Mouse (Mus musculus) midbrain, postnatal 0 days (tissue): Measurements from ENCODE around the gene Arid4a. TPM values are rescaled to one million over a fixed set of nuclear protein-coding genes. Genes with fewer than 3 reads are reported as not detected.

Experiments used
- ATAC-seq: fragments of 200-750 bp; cut with Nextera tagmentation; 2 replicates; pipeline ENCODE4 v1.8.0; 2017; ENCODE audit warnings: moderate number of reproducible peaks, mild to moderate bottlenecking, moderate TSS enrichment, moderate library complexity; ENCODE audit not compliant: low FRiP score
- DNase-seq: peaks from one replicate; pipeline ENCODE4 v3.0.0-alpha.2; 2015; ENCODE audit warnings: low spot score
- H3K27ac ChIP-seq: fragments of 300-500 bp; sonication (generic); 2 replicates; pipeline ENCODE4 v1.5.1; 2014; ENCODE audit warnings: low read depth, mild to moderate bottlenecking, low read length, mixed read lengths
- H3K27me3 ChIP-seq: fragments of 300-500 bp; sonication (generic); 2 replicates; pipeline ENCODE4 v1.6.1; 2014; ENCODE audit warnings: low read length, control low read depth, mixed read lengths; ENCODE audit not compliant: insufficient read depth
- H3K36me3 ChIP-seq: fragments of 300-500 bp; sonication (generic); 2 replicates; pipeline ENCODE4 v1.6.1; 2014; ENCODE audit warnings: low read length, control low read depth, mixed read lengths; ENCODE audit not compliant: insufficient read depth
- H3K4me1 ChIP-seq: fragments of 300-500 bp; sonication (generic); 2 replicates; pipeline ENCODE4 v1.6.1; 2014; ENCODE audit warnings: mild to moderate bottlenecking, control low read depth, antibody characterized with exemption, low read length, mixed read lengths; ENCODE audit not compliant: insufficient read depth
- H3K4me2 ChIP-seq: fragments of 300-500 bp; sonication (generic); 2 replicates; pipeline ENCODE4 v1.6.1; 2014; ENCODE audit warnings: low read depth, mild to moderate bottlenecking, low read length, mixed read lengths; ENCODE audit not compliant: poor library complexity, severe bottlenecking
- H3K4me3 ChIP-seq: fragments of 300-500 bp; sonication (generic); 2 replicates; pipeline ENCODE4 v1.5.1; 2014; ENCODE audit warnings: low read depth, mild to moderate bottlenecking, low read length, moderate library complexity
- H3K9ac ChIP-seq: fragments of 300-500 bp; sonication (generic); replicated peaks from 2 replicates; pipeline ENCODE4 v1.6.1; 2014; ENCODE audit warnings: mild to moderate bottlenecking, low read length, moderate library complexity, mixed read lengths; ENCODE audit not compliant: poor library complexity, severe bottlenecking
- H3K9me3 ChIP-seq: fragments of 300-500 bp; sonication (generic); 2 replicates; pipeline ENCODE4 v1.6.1; 2016; ENCODE audit warnings: low read length, control low read depth
- CTCF ChIP-seq: IDR thresholded peaks from 2 replicates; pipeline ENCODE4 v1.5.1; 2016; ENCODE audit warnings: antibody characterized with exemption, mild to moderate bottlenecking
- WGBS: fragments of 180-500 bp; shearing (Covaris S2); extraction: QIAGEN DNeasy Blood & Tissue Kit; methylation state at CpG from one replicate; pipeline ENCODE4 v1.1.7; 2014; 5-methylcytosine and 5-hydroxymethylcytosine counted together
- polyA plus RNA-seq: library from polyadenylated mRNA; unstranded; fragments of >200 nt; fragmentation: Nextera tagmentation; extraction: Ambion mirVana; gene quantifications from 2 replicates; pipeline ENCODE4 v1.2.1, GENCODE M21; 2015
- total RNA-seq: library from RNA; depleted of rRNA; stranded (reverse); fragments of >200 nt; gene quantifications from 2 replicates; pipeline ENCODE4 v1.2.3, GENCODE M21; 2014

The Arid4a gene
- total and polyA plus RNA-seq, 2 experiments from 2014 or later: 11.0 to 43.4 TPM

GRCm38 (mm10) chr12:71135581-71135980 is 119.8 kb downstream of the Arid4a start:
- 38% methylated on average over 5 of the region's 5 CpGs for WGBS
- H3K4me3 ChIP-seq: peak overlapping the region; percentile 99
- no peak overlapping the region for H3K9ac ChIP-seq
- H3K9me3 ChIP-seq: no peaks in the 10 kb centered on the region
- H3K36me3 ChIP-seq: peaks cover 18% of the 10 kb centered on the region; the same call in 1 of the 2 replicates
- ATAC-seq (no peak), DNase-seq (no peak)
- no peak for TF ChIP-seq CTCF
- H3K27ac ChIP-seq: no peak overlapping the region
- peaks cover 12% of the 10 kb centered on the region for H3K4me1 ChIP-seq
- peak overlapping the region; percentile 74 for H3K4me2 ChIP-seq
- H3K27me3 ChIP-seq: no peaks in the 10 kb centered on the region

GRCm38 (mm10) chr12:71136130-71136973 is 120.6 kb downstream of the Arid4a start, which contains the start of the genes Timm9 and 2700049A03Rik:
Gene Timm9, minus strand, starts transcription at chr12:71136684.
Gene 2700049A03Rik, plus strand, starts transcription at chr12:71136848.
- Histone ChIP-seq H3K4me2 (peak within 1 kb of the TSS; percentile 74), H3K4me3 (peak within 1 kb of the TSS; percentile 99), H3K27me3 (no peaks in the 10 kb centered on the region), H3K9ac (peak within 1 kb of the TSS; percentile 96), H3K4me1 (peaks cover 12% of the 10 kb centered on the region), H3K9me3 (no peaks in the 10 kb centered on the region), H3K27ac (peak within 1 kb of the TSS; percentile 77), H3K36me3 (peaks cover 21% of the 10 kb centered on the region; the same call in 1 of the 2 replicates)
- 0 out of 2 replicates have a peak, but pooled peaks have one; percentile 7 for TF ChIP-seq CTCF
- under 1% methylated on average over 52 of the region's 52 CpGs for WGBS
- DNase-seq (peak; percentile 90), ATAC-seq (peak; percentile 92)

DNA sequence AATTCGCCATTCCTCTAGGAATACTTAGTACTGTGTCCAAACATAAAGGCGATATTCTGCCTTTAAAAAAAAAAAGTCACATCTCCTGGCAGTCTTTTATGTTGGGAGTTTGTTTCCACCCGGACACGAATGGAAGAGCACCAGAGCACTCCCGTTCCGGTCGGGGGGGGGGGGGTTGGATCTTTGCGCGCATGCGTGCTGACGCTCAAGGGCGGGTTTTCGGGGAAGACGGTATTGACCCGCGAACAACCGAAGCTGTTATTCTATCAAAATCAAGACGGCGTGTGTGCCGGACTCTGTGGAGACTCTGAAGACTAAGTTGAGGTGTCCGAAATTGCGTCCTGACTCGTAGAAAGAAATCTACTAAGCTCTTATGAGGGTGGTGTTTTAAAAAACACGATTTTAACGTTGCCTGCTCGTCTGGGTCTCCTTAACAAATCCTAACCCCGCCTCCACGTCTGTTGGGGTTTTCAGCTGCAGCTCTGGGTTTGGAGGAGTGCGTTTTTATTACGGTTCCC is 121.2 kb downstream of the Arid4a start:
- Histone ChIP-seq H3K4me3 (peak overlapping the region; percentile 99), H3K9me3 (no peaks in the 10 kb centered on the region), H3K4me2 (peak overlapping the region; percentile 74), H3K27me3 (no peaks in the 10 kb centered on the region), H3K36me3 (peaks cover 17% of the 10 kb centered on the region), H3K9ac (peak overlapping the region; percentile 96), H3K27ac (peak overlapping the region; percentile 77), H3K4me1 (peaks cover 12% of the 10 kb centered on the region)
- ATAC-seq (peak; percentile 85), DNase-seq (peak; percentile 94)
- under 1% methylated on average over 30 of the region's 30 CpGs for WGBS
- TF ChIP-seq CTCF: no peak

- ATAC-seq: no peak
- Histone ChIP-seq H3K4me3 (peak overlapping the region; percentile 99), H3K9me3 (no peaks in the 10 kb centered on the region), H3K9ac (peak overlapping the region; percentile 55; the same call in 1 of the 2 replicates), H3K27ac (no peak overlapping the region), H3K4me1 (peaks cover 12% of the 10 kb centered on the region), H3K4me2 (peak overlapping the region; percentile 74), H3K36me3 (peaks cover 24% of the 10 kb centered on the region), H3K27me3 (no peaks in the 10 kb centered on the region)
- no peak for DNase-seq
- no peak for TF ChIP-seq CTCF
- 7% methylated on average over 11 of the region's 11 CpGs for WGBS
Observed at GRCm38 (mm10) chr12:71137686-71138085, 121.9 kb downstream of the Arid4a start.

GRCm38 (mm10) chr12:71139258-71139828 is 123.6 kb downstream of the Arid4a start:
- Histone ChIP-seq H3K4me3 (no peak overlapping the region), H3K4me1 (peaks cover 12% of the 10 kb centered on the region), H3K9ac (no peak overlapping the region), H3K36me3 (peaks cover 32% of the 10 kb centered on the region), H3K27ac (no peak overlapping the region), H3K27me3 (no peaks in the 10 kb centered on the region), H3K9me3 (no peaks in the 10 kb centered on the region), H3K4me2 (no peak overlapping the region)
- ATAC-seq (no peak), DNase-seq (no peak)
- WGBS: 79% methylated on average over 5 of the region's 5 CpGs
- peak; percentile 41 for TF ChIP-seq CTCF
